Mouse (Mus musculus) testis, postnatal 14 days (tissue): ENCODE data around the gene Ccdc88b.
A peak's percentile ranks its signal among the peaks of the same experiment; 100 is the strongest.

ENCODE experiments used
- DNase-seq: peaks from one replicate; pipeline ENCODE4 v3.0.0; 2021; ENCODE audit warnings: low spot score

Ccdc88b gene

DNA sequence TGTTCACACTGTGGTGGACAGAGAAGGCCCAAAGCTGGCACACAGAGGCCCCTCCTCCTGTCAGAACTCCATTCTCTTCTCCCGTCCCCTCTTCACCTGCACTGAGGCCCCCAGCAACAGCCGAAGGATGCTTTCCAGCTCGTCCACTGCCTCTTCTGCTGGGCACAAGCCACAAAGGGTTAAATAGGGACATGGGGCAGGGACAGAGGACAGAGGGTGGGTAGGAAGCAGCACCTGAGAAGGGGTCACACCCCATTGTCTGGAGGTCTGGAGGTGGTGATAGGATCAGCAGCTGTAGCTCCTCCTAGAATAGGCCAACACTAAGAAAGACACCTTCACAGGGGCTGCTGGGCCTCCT, 1.0 kb downstream of the Ccdc88b start:
- DNase-seq = no peak

- DNase-seq = no peak
These were observed 1.6 kb downstream of the Ccdc88b start for GRCm38 (mm10) chr19:6856281-6857002.

- peak; percentile 42 for DNase-seq
These were observed 2.6 kb downstream of the Ccdc88b start for GRCm38 (mm10) chr19:6855225-6856031.

DNA sequence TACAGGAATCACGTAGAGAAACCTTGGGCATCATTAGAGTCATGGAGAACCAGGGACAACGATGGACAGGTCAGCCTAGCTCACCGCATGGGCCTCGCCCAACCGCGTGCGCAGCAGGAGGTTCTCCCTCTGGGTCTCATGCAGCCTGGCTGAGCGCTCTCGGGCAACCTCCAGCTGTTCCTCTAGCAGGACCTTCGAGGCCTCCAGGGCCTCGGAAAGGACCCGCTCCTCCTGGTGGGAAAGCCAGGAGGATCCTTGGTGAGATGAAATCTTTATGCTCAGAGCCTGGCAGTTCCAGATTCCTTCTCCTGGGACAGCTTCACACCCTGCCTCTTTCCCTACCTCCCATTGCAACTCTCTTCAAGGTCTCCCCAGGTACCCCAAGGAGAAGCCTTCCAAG, 3.4 kb downstream of the Ccdc88b start:
- no peak for DNase-seq

DNA sequence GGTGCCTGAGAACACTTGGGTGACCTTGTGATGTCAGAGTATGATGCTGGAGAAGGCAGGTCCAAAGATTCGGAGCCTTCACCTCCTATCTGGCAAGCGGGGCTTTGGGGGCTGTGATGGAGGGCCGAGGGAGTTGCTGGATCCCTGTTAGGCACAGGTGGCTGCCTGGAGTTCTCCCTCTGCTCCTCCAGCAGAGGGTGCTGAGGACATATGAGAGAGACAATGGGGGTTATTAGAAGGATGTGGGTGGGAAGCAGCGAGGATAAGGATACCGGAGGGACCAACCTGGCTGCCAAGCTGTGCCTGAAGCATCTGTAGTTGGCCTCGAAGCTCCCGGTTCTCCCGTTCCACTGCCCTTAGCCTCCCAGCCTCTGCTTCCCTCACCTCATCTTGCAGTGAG, 4.1 kb downstream of the Ccdc88b start:
- no peak for DNase-seq

DNA sequence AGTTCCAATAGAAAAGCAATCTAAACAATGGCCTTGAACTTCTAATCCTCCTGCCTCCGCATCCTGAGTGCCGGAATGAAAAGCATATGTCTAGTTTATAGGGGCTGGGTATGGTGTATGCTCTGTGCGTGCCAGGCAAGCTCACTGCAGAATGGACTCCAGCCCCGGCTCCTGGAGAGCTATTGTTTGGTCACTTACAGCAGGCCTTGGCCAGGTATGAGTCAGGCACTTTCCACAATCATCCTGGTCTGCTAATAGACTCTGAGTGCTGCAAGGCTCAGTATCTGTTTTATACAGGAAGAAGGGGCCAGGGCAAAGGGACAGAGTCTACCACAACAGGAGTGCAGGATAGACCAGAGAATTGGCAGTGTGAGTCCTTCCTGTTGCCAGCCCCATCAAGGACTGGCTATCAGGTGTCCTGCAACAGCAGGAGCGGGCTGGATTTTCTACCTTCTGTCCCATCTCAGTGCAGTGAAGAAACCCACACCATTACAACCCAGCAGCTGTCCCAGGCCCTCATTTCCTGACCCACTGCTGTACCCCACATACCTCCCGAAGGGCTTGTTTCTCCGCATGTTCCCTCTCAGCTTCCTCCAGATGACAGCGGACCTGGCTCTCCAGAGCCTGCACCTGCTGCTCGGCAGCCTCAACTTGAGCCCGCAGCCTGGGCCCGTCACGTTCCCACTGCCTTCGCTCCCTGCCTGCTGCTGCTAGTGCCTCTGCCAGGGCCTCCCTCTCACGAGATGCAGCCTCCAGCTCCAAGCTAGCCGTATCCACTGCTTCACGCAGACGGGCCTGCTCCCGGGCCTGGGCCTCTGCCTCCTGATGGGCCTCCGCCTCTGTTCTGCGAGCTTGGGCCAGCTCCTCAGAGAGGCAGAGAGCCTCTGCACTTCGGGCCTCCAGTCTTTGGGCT, 5.4 kb downstream of the Ccdc88b start:
- no peak for DNase-seq

GRCm38 (mm10) chr19:6851497-6851896, 6.5 kb downstream of the Ccdc88b start:
- DNase-seq = no peak

GRCm38 (mm10) chr19:6849506-6850068, 8.4 kb downstream of the Ccdc88b start:
- no peak for DNase-seq

GRCm38 (mm10) chr19:6847841-6848517, 10.0 kb downstream of the Ccdc88b start:
- DNase-seq = no peak

DNA sequence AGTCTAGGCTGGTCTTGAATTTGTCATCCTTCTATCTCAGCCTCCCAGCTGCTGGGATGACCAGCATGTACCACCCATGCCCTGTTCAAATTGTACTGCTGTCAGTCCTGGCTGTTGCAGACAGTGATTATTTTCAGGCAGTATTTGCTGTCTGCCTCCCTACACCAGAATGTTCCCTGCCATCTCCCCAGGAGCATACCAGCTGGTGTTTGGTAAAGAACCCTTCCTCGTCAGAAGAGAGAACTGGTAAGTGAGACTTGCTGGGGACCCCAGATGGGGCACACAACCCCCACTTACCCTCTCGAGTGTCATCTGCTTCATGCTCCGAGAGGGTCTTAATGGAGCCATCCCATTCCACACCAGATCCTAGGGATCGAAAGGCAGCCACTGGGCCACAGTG, 12.0 kb downstream of the Ccdc88b start:
- DNase-seq = no peak

- DNase-seq = no peak
These were observed 15.7 kb downstream of the Ccdc88b start for GRCm38 (mm10) chr19:6842353-6842752.

DNA sequence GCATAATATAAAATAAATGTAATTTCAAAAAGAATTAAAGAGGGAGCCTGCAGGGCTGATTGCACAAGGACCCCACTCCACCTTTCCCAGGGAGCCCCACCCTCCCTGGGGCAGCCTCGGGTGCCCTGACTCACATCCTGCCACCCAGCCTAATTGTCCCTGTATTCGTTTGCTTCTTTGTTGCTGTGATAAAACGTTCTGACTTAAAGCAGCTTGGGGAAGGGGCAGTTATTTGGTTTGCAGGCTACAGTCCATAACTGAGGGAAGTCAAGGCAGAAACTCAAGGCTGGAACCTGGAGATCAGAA, 16.8 kb downstream of the Ccdc88b start:
- DNase-seq = no peak

- no peak for DNase-seq
These were observed 17.3 kb downstream of the Ccdc88b start, which contains the start of gene Rps6ka4 for GRCm38 (mm10) chr19:6840475-6841291. TSS of gene Rps6ka4 (minus strand) at chr19:6840636.

- DNase-seq = no peak
These were observed 18.2 kb downstream of the Ccdc88b start for GRCm38 (mm10) chr19:6839615-6840474.

DNA sequence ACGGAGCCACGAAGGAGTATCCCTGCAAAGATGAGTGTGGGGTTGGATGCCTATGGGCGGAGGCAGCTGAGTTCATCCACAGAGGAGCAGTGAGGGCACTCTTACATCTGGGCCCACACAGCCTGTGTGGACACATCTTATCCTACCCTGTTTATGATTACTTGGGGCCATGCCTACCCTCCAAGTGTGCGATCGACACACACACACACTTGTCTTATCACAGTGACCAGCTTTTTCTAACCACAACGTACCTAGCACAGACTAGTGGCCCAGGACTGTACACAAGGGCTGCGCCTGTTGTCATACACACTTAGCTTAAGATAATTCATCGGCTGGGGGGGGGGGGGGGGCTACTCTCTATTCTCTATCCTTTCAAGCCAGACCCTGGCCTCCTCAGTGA, 25.6 kb downstream of the Ccdc88b start:
- DNase-seq = no peak

GRCm38 (mm10) chr19:6831331-6831730, 26.7 kb downstream of the Ccdc88b start:
- no peak for DNase-seq

DNA sequence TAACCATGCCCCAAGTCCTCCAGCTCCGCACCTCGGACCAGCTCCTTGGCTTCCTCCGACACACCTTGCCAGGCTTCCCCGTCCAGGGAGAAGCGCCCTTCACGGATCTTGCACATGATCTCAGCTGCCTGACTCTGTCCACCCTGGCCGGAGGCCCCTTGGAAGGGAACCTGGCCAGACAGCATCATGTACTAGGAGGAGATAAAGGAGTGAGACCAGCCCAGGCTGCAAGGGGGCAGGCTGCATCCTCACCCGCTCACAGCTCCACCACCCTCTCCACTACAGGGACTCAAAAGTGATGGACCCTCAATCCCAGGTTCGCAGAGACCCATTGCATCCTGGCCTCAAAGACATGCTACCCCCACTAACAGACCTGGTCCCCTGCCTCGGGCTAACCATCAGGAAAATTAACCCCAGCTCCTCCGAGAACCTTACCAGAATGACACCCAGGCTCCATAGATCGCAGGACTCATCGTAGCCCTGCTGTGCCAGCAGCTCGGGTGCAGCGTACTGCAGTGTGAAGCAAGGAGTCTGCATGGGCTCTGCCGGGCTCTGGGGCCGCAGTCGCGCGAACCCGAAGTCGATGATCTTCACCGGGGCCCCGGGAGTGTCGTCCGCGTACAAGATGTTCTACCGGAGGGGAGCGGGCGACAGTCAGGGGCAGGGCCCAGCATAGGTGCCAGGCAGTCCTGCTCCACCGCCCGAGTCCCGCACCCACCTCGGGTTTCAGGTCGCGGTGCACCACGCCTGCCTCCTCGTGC, 27.3 kb downstream of the Ccdc88b start:
- no peak for DNase-seq

DNA sequence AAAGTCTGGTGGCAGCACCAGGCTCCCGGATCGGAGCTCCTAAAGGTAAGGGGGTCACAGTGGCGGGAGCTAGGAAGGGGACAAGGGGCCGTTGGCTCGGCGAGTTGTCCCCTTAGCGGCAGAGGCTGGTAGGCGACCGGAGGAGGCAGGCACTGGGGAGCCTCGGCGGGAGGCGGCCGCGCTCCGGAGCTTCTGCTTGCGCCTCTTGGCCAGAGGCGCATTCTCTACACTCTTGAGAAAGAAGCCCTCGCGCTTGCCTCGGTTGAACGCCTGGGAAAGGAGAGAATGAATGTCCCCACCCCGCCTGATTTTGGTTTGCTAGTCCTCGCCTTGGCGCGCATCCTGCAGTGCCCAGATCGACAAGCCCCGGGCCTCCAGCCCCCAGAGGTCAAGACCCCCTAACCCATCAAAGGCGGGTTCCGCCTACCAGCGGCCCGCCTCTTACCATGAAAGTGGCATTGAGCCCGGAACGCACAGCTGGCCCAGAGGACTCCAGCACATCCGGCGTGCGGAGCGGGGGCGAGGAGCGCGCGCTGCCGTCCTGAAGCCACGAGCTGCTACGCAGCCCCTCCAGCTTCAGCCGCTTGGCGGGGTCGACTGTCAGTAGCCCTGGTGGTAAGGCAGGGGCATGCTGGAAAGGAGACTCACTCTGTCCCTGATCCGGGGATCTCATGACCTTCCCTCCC, 28.0 kb downstream of the Ccdc88b start:
- no peak for DNase-seq

DNA sequence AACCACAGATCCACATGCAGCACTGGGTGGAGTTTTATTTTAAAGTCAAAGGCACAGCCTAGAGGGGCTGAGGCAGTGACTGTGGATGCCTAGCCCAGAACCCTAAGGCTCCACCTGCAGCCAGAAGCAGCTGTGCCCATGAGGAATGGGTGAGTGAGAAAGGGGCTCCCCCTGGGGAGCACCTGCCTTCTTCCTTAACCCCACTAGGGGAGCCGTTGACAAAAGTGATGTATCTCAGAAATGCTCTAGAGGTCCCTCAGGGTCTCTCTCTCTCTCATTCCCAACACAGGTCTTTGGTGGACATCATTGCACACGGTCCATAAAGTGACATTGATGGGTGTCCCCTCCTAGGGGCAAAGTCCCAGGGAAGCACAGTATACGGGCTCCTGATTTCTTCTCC, 28.9 kb downstream of the Ccdc88b start:
- DNase-seq = no peak
